Mouse (Mus musculus): ENCODE measurements around the gene Rimbp2. TPM values are rescaled to one million over a fixed set of nuclear protein-coding genes. Genes with fewer than 3 reads are reported as not detected.
"Not testable (repeated sequence)": the region's sequence is repeated elsewhere in the genome, so short reads cannot be mapped to it uniquely, and the experiment has no call there.

Rimbp2 gene
- total RNA-seq, 2 experiments from 2014 or later: 91.4 to 98.4 TPM

- DNase-seq (ENCODE audit: low spot score in 2 of 2): no peak
Observed at GRCm38 (mm10) chr5:128769026-128769631, 184.2 kb downstream of the Rimbp2 start.

DNA sequence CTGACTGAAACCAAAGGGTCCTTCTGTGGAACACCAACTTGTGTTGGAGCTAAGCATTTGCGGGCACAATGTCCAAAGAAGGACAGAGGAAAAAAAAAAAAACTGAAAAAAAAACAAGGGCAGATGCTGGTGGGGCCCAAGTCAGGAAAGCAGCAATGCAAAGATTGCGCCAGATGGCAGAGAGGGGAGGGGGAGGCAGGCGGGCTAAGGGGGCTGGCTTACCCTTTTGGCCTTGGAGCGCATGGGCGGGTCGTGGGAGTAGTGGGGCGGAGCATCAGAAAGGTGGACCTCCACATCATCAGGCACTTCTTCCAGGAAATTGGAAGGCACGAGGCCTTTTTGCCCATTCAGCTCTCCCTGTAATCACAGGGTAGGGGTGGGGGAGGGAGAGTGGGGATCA, 192.2 kb downstream of the Rimbp2 start:
- DNase-seq (ENCODE audit: low spot score in 2 of 2): no peak

- no peak for DNase-seq (ENCODE audit: low spot score in 2 of 2)
Observed at GRCm38 (mm10) chr5:128746261-128746660, 207.0 kb downstream of the Rimbp2 start.

GRCm38 (mm10) chr5:128745206-128745605, 208.1 kb downstream of the Rimbp2 start:
- DNase-seq (ENCODE audit: low spot score in 2 of 2): no peak

DNA sequence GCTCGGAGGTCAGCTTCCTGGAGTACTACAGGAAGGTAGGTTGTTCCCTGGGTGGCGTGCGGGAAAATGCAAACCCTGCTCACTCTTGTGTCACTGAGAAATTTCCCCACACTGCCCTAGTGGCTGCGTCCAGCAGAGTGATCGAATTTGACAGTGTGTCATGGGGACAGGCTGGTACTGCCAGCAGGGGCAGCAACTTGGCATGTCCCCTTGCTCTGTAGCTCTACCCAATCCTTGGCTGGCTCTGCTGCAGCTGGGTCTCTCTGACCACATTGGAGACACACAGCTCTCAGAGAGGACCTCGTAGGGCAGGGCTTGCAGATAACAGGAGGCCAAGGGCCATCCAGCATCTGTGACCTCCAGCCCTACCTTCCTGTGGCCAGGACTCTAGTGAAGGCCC, 208.9 kb downstream of the Rimbp2 start:
- no peak for DNase-seq (ENCODE audit: low spot score in 2 of 2)

DNA sequence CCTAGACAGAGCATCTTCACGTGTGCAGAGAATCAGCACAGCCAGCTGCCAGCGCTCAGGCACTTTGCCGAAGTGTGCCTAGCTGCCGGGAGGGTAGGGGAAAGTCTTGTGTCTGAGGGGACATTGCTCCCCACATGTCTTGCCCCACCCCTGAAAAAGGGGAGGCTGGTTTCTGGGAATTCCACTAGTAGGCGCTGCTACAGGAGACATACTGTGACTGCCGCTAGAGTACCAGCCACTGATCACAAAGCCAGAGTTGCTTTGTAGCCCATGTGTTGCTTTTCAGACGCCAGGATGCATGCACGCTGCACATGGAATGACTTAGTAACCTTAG, 213.5 kb downstream of the Rimbp2 start:
- DNase-seq (ENCODE audit: low spot score in 2 of 2): no peak

DNA sequence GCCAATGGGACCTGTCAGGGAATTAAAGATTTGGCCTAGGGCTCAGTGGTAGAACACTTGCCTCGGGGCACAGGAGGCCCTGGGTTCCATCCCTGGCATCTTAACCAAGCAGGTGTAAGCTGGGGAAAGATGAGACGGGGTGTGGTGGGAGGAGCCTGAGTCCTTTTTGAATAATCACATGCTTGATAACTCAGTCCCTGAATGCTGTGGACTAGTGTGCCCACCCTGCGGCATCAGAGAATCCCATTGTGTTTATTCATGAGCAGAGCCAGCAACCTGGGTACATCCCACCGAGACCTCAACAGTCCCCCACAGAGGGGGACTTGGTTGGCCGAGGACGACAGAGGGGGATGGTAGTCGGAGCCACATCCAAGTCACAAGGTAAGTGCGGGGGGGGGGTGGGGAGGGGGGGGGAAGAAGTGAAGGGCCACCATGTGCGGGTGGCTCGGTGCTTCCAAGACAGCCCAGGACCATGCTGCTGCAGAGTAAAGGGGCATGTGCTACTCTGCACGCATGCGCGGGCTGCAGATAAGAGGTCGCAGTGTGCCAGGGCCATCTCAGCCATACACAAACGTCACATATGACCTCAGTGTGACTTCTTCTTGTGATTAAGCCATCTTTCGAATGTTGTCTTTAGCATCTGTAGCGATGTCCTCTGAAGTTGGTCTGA, 214.0 kb downstream of the Rimbp2 start:
- DNase-seq (ENCODE audit: low spot score in 2 of 2): no peak

GRCm38 (mm10) chr5:128735921-128736320, 217.4 kb downstream of the Rimbp2 start:
- DNase-seq (ENCODE audit: low spot score in 2 of 2): no peak

GRCm38 (mm10) chr5:128733955-128734354, 219.3 kb downstream of the Rimbp2 start:
- peak; percentile 66 to 72 for DNase-seq (ENCODE audit: low spot score in 2 of 2)

DNA sequence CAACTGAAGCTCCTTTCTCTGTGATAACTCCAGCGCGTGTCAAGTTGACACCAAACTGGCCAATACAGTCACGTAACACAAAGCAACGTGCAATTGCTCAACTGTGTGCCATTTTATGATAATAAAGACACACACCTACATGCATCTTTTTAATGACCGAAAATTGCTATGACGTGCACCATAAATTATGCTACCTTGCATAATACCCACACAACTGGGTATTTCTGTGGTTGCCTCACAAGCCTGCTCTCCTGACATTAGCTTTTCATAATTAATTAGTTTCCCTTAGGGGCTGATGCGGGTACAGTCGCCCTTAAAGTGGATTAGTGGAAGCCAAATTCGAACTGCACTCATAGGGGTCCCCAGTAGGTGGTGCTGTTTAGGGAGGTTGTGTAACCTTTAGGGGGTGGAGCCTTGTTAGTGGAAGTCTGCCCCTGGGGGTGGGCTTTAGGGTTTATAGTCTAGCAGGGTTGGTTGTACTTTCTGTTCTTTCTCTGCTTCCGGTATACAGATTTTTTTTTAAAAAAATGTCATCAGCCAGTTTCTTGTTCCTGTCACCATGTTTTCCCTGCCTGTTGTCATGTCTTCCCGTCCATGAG, 220.8 kb downstream of the Rimbp2 start:
- DNase-seq (ENCODE audit: low spot score in 2 of 2): peak in 1 of 2 experiments; percentile 30

GRCm38 (mm10) chr5:128730634-128731033, 222.7 kb downstream of the Rimbp2 start:
- peak; percentile 64 to 73 for DNase-seq (ENCODE audit: low spot score in 2 of 2)

DNA sequence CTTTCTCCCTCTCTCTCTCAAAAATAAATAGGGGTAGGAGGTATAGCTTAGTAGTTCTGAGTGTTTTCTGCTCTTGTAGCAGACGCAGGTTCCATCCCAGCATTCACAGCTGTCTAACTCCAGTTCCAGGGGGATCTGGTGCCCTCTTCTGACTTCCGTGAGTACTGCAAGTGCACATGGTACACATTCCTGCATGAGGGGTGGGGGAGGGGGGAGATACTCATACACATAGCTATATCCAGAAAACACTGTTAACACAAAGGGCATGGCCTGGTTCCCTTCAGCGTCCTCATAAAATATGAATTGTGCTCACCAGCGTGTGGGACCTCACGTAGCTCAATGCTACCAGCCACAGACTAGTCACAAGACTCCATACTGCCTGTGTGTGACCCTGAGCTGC, 223.9 kb downstream of the Rimbp2 start:
- DNase-seq (ENCODE audit: low spot score in 2 of 2): no peak

GRCm38 (mm10) chr5:128720461-128720860, 232.8 kb downstream of the Rimbp2 start:
- DNase-seq (ENCODE audit: low spot score in 2 of 2): not testable (repeated sequence)

DNA sequence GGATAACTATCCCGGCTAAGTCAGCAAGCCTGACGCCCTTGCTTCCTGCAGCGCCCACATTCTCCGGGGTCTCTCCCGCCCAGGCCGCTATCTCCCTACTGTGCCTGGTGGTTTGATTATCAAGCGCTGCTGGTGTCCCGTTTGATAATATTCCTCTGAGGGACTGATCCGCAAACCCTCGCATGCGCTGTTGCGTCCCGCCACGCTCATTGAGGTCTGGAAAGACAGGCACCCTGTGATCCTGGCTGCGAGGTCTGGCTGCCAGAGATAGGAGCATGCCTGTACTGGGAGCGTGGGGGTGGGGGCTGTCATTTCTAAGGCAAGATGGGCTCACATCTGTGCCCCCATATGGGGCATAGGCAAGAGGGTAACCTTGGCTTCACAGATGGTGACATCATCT, 238.1 kb downstream of the Rimbp2 start:
- DNase-seq (ENCODE audit: low spot score in 2 of 2): no peak

DNA sequence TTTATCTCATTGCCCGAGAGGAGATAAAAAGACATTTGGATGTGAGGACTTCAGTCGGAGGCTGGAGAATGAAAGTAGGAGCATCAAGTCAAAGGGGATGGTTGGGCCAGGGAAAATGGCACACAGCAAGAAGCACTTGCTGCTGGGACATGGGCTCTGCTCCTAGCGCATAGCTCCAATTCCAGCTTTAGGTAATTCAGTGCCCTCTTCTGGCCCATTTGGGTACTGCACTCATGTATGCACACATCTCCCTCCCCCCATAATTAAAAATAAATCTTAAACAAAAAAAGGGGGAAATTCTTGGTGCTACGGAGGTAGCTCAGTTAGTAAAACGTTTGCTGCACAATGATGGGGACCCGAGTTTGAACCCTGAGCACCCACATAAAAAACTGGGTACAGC, 241.4 kb downstream of the Rimbp2 start:
- peak; percentile 51 to 57 for DNase-seq (ENCODE audit: low spot score in 2 of 2)

DNA sequence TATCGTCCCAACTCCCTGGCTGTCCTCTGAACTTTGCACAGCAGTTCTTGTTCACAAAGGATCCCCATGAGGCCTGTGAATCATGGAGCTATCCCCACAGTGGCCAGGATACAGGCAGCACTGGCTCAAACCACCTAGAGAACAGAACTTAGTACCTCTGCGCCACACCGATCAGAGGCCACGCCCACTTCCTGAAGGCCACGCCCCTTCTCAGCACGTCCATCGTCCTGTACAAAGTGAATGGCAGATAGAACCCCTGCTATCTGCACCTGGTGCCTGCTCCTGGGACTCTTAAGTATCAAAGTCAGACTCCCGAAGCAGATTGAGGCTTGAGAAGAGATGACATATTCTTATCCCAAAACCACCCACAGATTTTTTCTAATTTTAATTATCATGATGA, 242.7 kb downstream of the Rimbp2 start:
- DNase-seq (ENCODE audit: low spot score in 2 of 2): no peak

- no peak for DNase-seq (ENCODE audit: low spot score in 2 of 2)
Observed at GRCm38 (mm10) chr5:128708929-128709328, 244.4 kb downstream of the Rimbp2 start.

Other genes starting within 250 kb of the Rimbp2 start
- 10 to 100 TPM; 31.9 to 33.2 TPM for gene Stx2, start 55.1 kb upstream of the Rimbp2 start, total RNA-seq (2021)
- 100 to 1,000 TPM; 164 to 177 TPM for gene Ran, start 66.6 kb upstream of the Rimbp2 start, total RNA-seq (2021)
- under 1 TPM; 0.55 to 0.60 TPM for gene Adgrd1, start 143.3 kb upstream of the Rimbp2 start, total RNA-seq (2021)